Mouse (Mus musculus) left cerebral cortex, postnatal 25 days (tissue): ENCODE results near the gene Ctnnbl1. TPM values are rescaled to one million over a fixed set of nuclear protein-coding genes. Genes with fewer than 3 reads are reported as not detected.
A peak's percentile ranks its signal among the peaks of the same experiment; 100 is the strongest.

Experiments used
- DNase-seq, 2 experiments: peaks; one replicate each; pipeline ENCODE4 v3.0.0; 2022; ENCODE audit warnings: low spot score in 2 of 2, mixed read lengths in 1 of 2
- intact Hi-C: fragments of 180-260 bp; cut with DNase I; formaldehyde crosslinking; loops from one replicate; pipeline ENCODE4 v1.15.1; 2025
- total RNA-seq, 2 experiments: library from RNA; stranded (reverse); gene quantifications; 2 replicates each; pipeline ENCODE4 v1.2.3; 2021

Ctnnbl1 gene
- total RNA-seq, 2 experiments from 2014 or later = 29.1 to 29.4 TPM

GRCm38 (mm10) chr2:157858317-157858716 lies 121.1 kb downstream of the Ctnnbl1 start:
- DNase-seq = no peak
- intact Hi-C loops = no loop called here

- intact Hi-C loops = no loop called here
- peak in 1 of 2 experiments; percentile 65 for DNase-seq
Measured at GRCm38 (mm10) chr2:157859046-157859701, 122.0 kb downstream of the Ctnnbl1 start.

GRCm38 (mm10) chr2:157861273-157861944 lies 124.2 kb downstream of the Ctnnbl1 start:
- intact Hi-C loops = loop anchor here (5.0 kb wide), 2 partner anchors 56 to 114 kb away; no protein-coding TSS in a partner anchor
- no peak for DNase-seq

GRCm38 (mm10) chr2:157862306-157862705 lies 125.1 kb downstream of the Ctnnbl1 start:
- peak in 1 of 2 experiments; percentile 37 for DNase-seq
- intact Hi-C loops = loop anchor here (2.0 to 5.0 kb wide), 3 partner anchors 55 to 115 kb away; no protein-coding TSS in a partner anchor

- DNase-seq = no peak
- intact Hi-C loops = no loop called here
Measured at GRCm38 (mm10) chr2:157867126-157867525, 129.9 kb downstream of the Ctnnbl1 start.

- intact Hi-C loops = no loop called here
- DNase-seq = no peak
Measured at GRCm38 (mm10) chr2:157870247-157870646, 133.0 kb downstream of the Ctnnbl1 start.

DNA sequence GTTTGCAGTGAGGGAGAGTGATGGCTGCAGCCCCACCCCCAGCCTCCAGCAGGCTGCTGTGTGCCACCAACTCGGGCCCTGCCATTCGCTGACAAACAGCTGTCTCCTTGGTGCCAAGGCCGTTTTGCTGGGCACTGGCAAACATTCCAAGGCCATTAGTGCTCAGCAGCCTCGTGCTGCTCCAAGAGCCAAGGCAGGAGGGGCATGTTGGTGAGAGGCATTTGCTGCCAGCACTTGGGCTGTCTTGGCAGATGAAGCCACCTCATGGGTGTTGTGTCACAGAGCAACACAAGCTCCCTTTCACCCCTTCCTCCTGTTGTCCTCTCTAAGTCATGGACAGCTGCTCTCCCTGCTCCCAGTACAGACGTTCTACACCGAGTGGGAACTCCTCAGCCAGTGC lies 136.0 kb downstream of the Ctnnbl1 start:
- intact Hi-C loops = no loop called here
- DNase-seq = peak in 1 of 2 experiments; percentile 63

DNA sequence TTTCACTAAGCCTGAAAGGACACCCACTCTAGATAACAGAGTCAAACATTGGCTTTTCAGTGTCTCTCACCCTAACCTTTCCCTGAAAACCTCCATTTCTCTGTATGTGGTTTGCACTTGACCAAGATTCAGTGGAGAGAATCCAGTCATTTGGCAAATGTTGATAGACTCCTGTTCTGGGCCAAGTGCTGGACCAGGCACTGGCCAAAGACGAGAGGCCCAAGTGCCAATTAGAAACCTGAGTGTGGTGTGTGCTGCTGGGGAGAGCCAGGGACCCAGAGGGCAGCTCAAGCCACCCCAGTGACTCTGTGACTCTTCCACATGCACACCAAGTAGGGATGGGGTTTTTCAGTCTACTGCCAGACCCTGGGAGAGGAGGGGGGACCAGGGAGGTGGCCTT lies 136.5 kb downstream of the Ctnnbl1 start:
- no peak for DNase-seq
- intact Hi-C loops = no loop called here

DNA sequence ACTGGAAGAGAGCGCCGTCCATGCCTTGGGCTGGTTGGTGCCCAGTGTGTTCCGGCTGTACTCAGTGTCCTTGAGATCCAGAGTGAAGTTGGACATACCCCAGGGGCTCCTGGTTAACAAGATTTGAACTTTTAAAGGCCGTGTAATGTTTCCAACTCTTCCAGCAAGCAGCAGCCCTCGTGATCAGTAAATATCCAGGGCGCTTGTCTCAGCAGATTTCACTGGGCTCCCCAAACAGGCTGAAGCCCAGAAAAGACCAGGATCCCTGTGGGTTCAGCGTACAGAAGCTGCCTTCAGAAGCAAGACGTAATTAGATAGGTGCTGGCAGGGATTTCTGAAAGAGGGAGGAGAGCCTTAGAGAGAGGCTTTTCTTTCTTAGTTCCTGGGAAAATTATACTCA lies 137.9 kb downstream of the Ctnnbl1 start:
- intact Hi-C loops = loop anchor here (5.0 kb wide), 1 partner anchor 128 kb away; no protein-coding TSS in a partner anchor
- peak in 1 of 2 experiments; percentile 64 for DNase-seq

GRCm38 (mm10) chr2:157877394-157877793 lies 140.2 kb downstream of the Ctnnbl1 start:
- DNase-seq = no peak
- intact Hi-C loops = loop anchor here (5.0 kb wide), 1 partner anchor 130 kb away; no protein-coding TSS in a partner anchor

DNA sequence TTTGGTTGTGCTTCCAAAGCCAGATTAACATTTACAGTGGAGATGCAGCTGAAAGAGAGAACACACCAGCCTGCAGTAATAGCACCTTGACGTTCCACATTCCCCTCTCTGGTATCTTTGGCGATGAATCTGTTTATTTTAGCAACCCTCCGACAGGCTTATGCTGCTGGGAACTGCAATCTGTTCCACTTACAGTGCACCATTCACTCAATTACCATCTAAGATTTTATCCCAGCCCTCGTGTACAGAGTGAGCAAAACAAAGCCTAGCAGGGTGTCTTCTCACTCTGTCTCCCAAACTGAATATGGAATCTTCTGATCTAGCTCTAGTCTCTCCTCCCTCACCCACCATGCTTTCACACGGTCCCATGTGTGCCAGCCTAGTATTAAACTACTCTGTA lies 140.8 kb downstream of the Ctnnbl1 start:
- intact Hi-C loops = loop anchor here (1.0 to 5.0 kb wide), 3 partner anchors 37 to 131 kb away; no protein-coding TSS in a partner anchor
- peak in 1 of 2 experiments; percentile 90 for DNase-seq

DNA sequence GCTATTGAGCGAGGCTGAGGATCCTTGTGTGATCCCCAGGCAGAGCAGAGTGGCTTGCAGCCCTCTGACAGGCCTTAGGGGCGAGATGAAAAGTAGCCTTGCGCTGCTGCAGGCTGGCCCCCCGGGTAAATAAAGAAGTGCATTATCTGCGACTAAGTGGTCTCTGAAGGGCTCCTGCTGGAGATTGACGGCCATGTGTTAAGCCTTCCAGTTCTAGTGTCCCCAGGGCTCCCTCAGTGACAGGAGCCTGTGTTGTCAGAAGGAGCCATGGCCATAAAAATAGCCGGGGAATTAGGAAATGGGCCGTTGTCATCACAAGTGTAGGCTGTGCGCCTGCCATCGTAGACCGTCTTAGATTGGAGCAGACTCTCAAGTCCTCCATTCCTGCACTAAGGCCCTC lies 144.7 kb downstream of the Ctnnbl1 start:
- DNase-seq = no peak
- intact Hi-C loops = no loop called here

DNA sequence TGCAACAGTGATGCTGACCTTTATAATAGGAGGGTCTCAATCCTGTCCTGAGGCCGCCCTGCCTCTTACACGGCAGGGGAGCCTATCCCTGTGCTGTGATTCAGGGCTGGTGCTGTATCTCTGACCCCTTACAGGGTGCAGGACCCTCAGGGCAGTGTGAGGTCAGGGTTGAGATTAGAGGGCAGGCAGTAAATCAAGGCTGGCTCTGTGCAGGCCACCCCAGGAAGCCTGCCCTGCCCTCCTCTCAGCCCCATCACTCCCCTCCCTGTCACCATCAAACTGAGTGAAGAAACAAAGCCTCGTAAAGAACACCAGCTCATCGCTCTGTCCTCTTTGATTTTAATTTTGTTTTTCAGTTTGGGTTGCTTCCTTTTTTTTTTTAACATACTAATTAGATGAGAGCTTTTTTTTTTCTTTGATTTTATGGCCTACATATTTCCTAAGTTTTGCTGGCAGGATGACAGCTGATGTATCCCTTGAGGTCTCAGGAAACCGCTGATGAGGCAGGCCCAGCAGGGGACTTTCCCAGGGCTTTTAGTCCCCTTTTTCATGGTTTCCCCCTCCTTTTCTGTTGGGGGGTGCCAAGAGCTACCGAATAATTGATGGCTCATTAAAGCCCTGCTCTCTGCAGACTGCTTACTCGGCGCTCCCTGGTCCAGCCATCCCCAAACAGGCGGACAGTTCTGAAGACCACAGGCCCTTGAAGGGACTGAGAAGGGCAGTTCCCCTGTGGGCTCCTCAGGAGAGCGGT lies 150.2 kb downstream of the Ctnnbl1 start:
- DNase-seq = no peak
- intact Hi-C loops = no loop called here

DNA sequence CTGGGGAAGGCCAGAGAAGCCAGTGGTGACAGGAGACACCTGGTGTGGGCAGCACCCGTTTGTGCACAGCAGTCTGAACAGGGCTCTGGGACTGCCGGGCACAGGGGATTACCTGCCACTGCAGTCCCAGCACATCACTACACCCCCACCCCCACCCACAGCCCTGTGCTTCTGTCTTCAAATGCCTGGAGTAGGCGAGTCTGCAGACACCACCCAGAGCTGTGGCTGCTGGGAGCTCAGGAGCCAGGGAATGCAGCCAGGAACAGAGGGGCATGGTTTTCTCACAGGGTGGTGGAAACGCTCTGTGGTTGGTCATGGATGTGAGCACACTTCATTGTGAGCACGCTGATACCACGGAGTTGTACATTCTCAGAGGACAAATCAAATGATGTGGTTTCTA lies 154.0 kb downstream of the Ctnnbl1 start:
- DNase-seq = peak in 1 of 2 experiments; percentile 45
- intact Hi-C loops = no loop called here

- intact Hi-C loops = no loop called here
- no peak for DNase-seq
Measured at GRCm38 (mm10) chr2:157897131-157897530, 159.9 kb downstream of the Ctnnbl1 start.

DNA sequence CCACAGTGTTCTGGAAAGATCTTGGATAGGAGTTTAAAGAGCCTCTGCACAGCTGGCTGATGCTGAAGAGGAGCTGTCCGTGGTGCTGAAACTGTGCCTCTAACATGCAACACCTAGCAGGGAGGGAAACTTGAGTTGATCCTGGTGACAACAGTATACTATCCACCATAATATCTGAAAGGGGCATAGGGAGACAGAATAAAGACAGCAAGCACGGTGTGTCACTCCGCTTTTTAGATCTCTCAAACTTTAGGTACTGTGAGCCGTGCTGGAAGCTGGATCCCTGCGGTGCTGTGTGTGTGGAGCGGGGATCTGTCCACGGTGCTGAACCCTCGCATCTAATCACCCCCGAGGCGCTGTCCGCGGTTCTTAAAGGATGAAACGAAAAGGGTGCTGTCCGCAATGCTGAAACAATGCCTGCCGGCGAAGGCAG lies 176.0 kb downstream of the Ctnnbl1 start:
- no peak for DNase-seq

DNA sequence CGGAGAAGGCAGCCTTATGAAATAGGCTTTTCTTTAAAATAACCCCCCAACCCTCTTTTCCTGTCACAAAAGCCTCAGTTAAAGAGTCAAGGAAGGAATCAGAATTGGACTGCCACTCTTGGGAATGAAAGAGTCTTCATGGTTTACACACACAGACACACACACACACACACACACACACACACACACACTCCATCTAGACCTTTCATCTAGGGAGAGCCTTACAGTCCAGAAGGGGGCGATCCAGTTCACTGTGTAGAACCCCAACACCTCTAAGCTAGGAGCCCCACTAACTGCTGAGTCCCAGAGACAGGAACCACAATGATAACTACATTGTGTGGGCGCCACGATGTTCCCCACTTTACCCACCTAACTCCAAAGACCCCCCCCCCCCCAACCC lies 176.5 kb downstream of the Ctnnbl1 start:
- DNase-seq = peak in 1 of 2 experiments; percentile 58
- intact Hi-C loops = loop anchor here (2.0 to 5.0 kb wide), 3 partner anchors 29 to 166 kb away; no protein-coding TSS in a partner anchor

More for the DNA sequence above, 176.0 kb downstream of the Ctnnbl1 start:
- intact Hi-C loops = loop anchor here (5.0 kb wide), 1 partner anchor 166 kb away; no protein-coding TSS in a partner anchor

- peak; percentile 76 to 79 for DNase-seq
- intact Hi-C loops = loop anchor here (2.0 to 5.0 kb wide), 3 partner anchors 29 to 167 kb away; no protein-coding TSS in a partner anchor
Measured at GRCm38 (mm10) chr2:157914105-157914764, 177.0 kb downstream of the Ctnnbl1 start, which contains the start of gene Vstm2l. Vstm2l (plus strand) TSS chr2:157914653.

- intact Hi-C loops = loop anchor here (1.0 to 5.0 kb wide), 5 partner anchors 28 to 168 kb away; no protein-coding TSS in a partner anchor
- DNase-seq = peak in 1 of 2 experiments; percentile 70
Measured at GRCm38 (mm10) chr2:157914889-157915517, 177.8 kb downstream of the Ctnnbl1 start.
